Mouse (Mus musculus): ENCODE results near the gene Entpd1. TPM values are rescaled to one million over a fixed set of nuclear protein-coding genes. Genes with fewer than 3 reads are reported as not detected.
"Not testable (repeated sequence)": the region's sequence is repeated elsewhere in the genome, so short reads cannot be mapped to it uniquely, and the experiment has no call there.

Gene Entpd1
- total and polyA plus RNA-seq, 2 experiments = 1.6 to 4.6 TPM

GRCm38 (mm10) chr19:40605189-40605588 lies 7.0 kb upstream of the Entpd1 start:
- Histone ChIP-seq H3K27ac (replicated peaks; ENCODE audit: insufficient read depth, low read depth, low read length) (no peak overlapping the region), H3K4me3 (ENCODE audit: insufficient read depth, low read depth, low read length) (no peak overlapping the region), H3K36me3 (ENCODE audit: control insufficient read depth, insufficient read depth, low read length) (peaks cover 12% of the 10 kb centered on the region), H3K4me1 (ENCODE audit: control insufficient read depth, insufficient read depth, low read length) (no peaks in the 10 kb centered on the region), H3K9ac (ENCODE audit: low read depth, low read length) (no peak overlapping the region), H3K79me2 (ENCODE audit: control insufficient read depth, insufficient read depth, low read length) (no peaks in the 10 kb centered on the region), H3K27me3 (ENCODE audit: control insufficient read depth, insufficient read depth, low read length) (no peaks in the 10 kb centered on the region)
- 93% methylated on average over 9 of the region's 9 CpGs for WGBS
- no peak for DNase-seq (ENCODE audit: extremely low read depth, low read depth, low spot score)
- TF ChIP-seq POLR2A (IDR thresholded peaks at IDR 0.05; ENCODE audit: extremely low read depth, insufficient read depth, low read length) (no peak), CTCF (IDR thresholded peaks at IDR 0.05; ENCODE audit: low read depth, low read length) (no peak)

GRCm38 (mm10) chr19:40607676-40608075 lies 4.5 kb upstream of the Entpd1 start:
- Histone ChIP-seq H3K36me3 (ENCODE audit: control insufficient read depth, insufficient read depth, low read length) (peaks cover 12% of the 10 kb centered on the region), H3K27me3 (ENCODE audit: control insufficient read depth, insufficient read depth, low read length) (no peaks in the 10 kb centered on the region), H3K4me3 (ENCODE audit: insufficient read depth, low read depth, low read length) (no peak overlapping the region), H3K9ac (ENCODE audit: low read depth, low read length) (no peak overlapping the region), H3K4me1 (ENCODE audit: control insufficient read depth, insufficient read depth, low read length) (peaks cover 5% of the 10 kb centered on the region; the same call in 1 of the 2 replicates), H3K27ac (replicated peaks; ENCODE audit: insufficient read depth, low read depth, low read length) (no peak overlapping the region), H3K79me2 (ENCODE audit: control insufficient read depth, insufficient read depth, low read length) (no peaks in the 10 kb centered on the region)
- DNase-seq (ENCODE audit: extremely low read depth, low read depth, low spot score) = no peak
- WGBS = 87% methylated on average over 6 of the region's 6 CpGs
- no peak for TF ChIP-seq POLR2A (IDR thresholded peaks at IDR 0.05; ENCODE audit: extremely low read depth, insufficient read depth, low read length)
- no peak for TF ChIP-seq CTCF (IDR thresholded peaks at IDR 0.05; ENCODE audit: low read depth, low read length)

- TF ChIP-seq POLR2A (IDR thresholded peaks at IDR 0.05; ENCODE audit: extremely low read depth, insufficient read depth, low read length) (no peak), CTCF (IDR thresholded peaks at IDR 0.05; ENCODE audit: low read depth, low read length) (no peak)
- H3K79me2 ChIP-seq (ENCODE audit: control insufficient read depth, insufficient read depth, low read length) = no peaks in the 10 kb centered on the region
- no peak overlapping the region for H3K27ac ChIP-seq (replicated peaks; ENCODE audit: insufficient read depth, low read depth, low read length)
- H3K4me3 ChIP-seq (ENCODE audit: insufficient read depth, low read depth, low read length) = no peak overlapping the region
- no peaks in the 10 kb centered on the region for H3K36me3 ChIP-seq (ENCODE audit: control insufficient read depth, insufficient read depth, low read length)
- H3K27me3 ChIP-seq (ENCODE audit: control insufficient read depth, insufficient read depth, low read length) = no peaks in the 10 kb centered on the region
- DNase-seq (ENCODE audit: extremely low read depth, low read depth, low spot score) = no peak
- WGBS = 73% methylated on average over 7 of the region's 7 CpGs
- no peak overlapping the region for H3K9ac ChIP-seq (ENCODE audit: low read depth, low read length)
- peaks cover 5% of the 10 kb centered on the region; the same call in 1 of the 2 replicates for H3K4me1 ChIP-seq (ENCODE audit: control insufficient read depth, insufficient read depth, low read length)
These were observed 2.6 kb downstream of the Entpd1 start for GRCm38 (mm10) chr19:40614811-40615210.

- Histone ChIP-seq H3K27ac (replicated peaks; ENCODE audit: insufficient read depth, low read depth, low read length) (no peak overlapping the region), H3K79me2 (ENCODE audit: control insufficient read depth, insufficient read depth, low read length) (no peaks in the 10 kb centered on the region), H3K27me3 (ENCODE audit: control insufficient read depth, insufficient read depth, low read length) (no peaks in the 10 kb centered on the region), H3K4me1 (ENCODE audit: control insufficient read depth, insufficient read depth, low read length) (peaks cover 5% of the 10 kb centered on the region; the same call in 1 of the 2 replicates), H3K9ac (ENCODE audit: low read depth, low read length) (no peak overlapping the region), H3K4me3 (ENCODE audit: insufficient read depth, low read depth, low read length) (no peak overlapping the region), H3K36me3 (ENCODE audit: control insufficient read depth, insufficient read depth, low read length) (no peaks in the 10 kb centered on the region)
- 91% methylated on average over 7 of the region's 7 CpGs for WGBS
- TF ChIP-seq CTCF (IDR thresholded peaks at IDR 0.05; ENCODE audit: low read depth, low read length) = no peak
- TF ChIP-seq POLR2A (IDR thresholded peaks at IDR 0.05; ENCODE audit: extremely low read depth, insufficient read depth, low read length) = no peak
- no peak for DNase-seq (ENCODE audit: extremely low read depth, low read depth, low spot score)
These were observed 3.9 kb downstream of the Entpd1 start for GRCm38 (mm10) chr19:40616021-40616420.

- H3K27me3 ChIP-seq (ENCODE audit: control insufficient read depth, insufficient read depth, low read length); H3K4me3 ChIP-seq (ENCODE audit: insufficient read depth, low read depth, low read length); H3K27ac ChIP-seq (replicated peaks; ENCODE audit: insufficient read depth, low read depth, low read length); H3K4me1 ChIP-seq (ENCODE audit: control insufficient read depth, insufficient read depth, low read length); H3K9ac ChIP-seq (ENCODE audit: low read depth, low read length); H3K79me2 ChIP-seq (ENCODE audit: control insufficient read depth, insufficient read depth, low read length); DNase-seq (ENCODE audit: extremely low read depth, low read depth, low spot score); H3K36me3 ChIP-seq (ENCODE audit: control insufficient read depth, insufficient read depth, low read length): not testable (repeated sequence)
- WGBS = 71% methylated on average over 10 of the region's 26 CpGs
These were observed 9.4 kb downstream of the Entpd1 start for GRCm38 (mm10) chr19:40621616-40622015.

GRCm38 (mm10) chr19:40625935-40626334 lies 13.8 kb downstream of the Entpd1 start:
- Histone ChIP-seq H3K27me3 (ENCODE audit: control insufficient read depth, insufficient read depth, low read length) (no peaks in the 10 kb centered on the region), H3K9ac (ENCODE audit: low read depth, low read length) (no peak overlapping the region), H3K4me1 (ENCODE audit: control insufficient read depth, insufficient read depth, low read length) (no peaks in the 10 kb centered on the region), H3K36me3 (ENCODE audit: control insufficient read depth, insufficient read depth, low read length) (no peaks in the 10 kb centered on the region), H3K4me3 (ENCODE audit: insufficient read depth, low read depth, low read length) (no peak overlapping the region), H3K27ac (replicated peaks; ENCODE audit: insufficient read depth, low read depth, low read length) (no peak overlapping the region), H3K79me2 (ENCODE audit: control insufficient read depth, insufficient read depth, low read length) (no peaks in the 10 kb centered on the region)
- no peak for DNase-seq (ENCODE audit: extremely low read depth, low read depth, low spot score)
- WGBS = 79% methylated on average over 12 of the region's 12 CpGs
- TF ChIP-seq POLR2A (IDR thresholded peaks at IDR 0.05; ENCODE audit: extremely low read depth, insufficient read depth, low read length) (no peak), CTCF (IDR thresholded peaks at IDR 0.05; ENCODE audit: low read depth, low read length) (no peak)
